Mouse (Mus musculus) liver, postnatal 0 days (tissue): ENCODE results near the gene Evi2.

ENCODE experiments used
- CTCF ChIP-seq: sonication (generic); IDR thresholded peaks from 2 replicates; pipeline ENCODE4 v1.5.1; 2016; ENCODE audit warnings: antibody characterized with exemption, low read depth
- EP300 ChIP-seq: IDR thresholded peaks from 2 replicates; pipeline ENCODE4 v1.6.1; 2016; ENCODE audit warnings: antibody characterized with exemption, low read depth, mild to moderate bottlenecking

GRCm38 (mm10) chr11:79494976-79495800, 35.2 kb downstream of the Evi2 start:
- no peak for TF ChIP-seq CTCF
- no peak for TF ChIP-seq EP300
